Mouse (Mus musculus): ENCODE results near the gene Ctbp2. TPM values are rescaled to one million over a fixed set of nuclear protein-coding genes. Genes with fewer than 3 reads are reported as not detected.

Ctbp2 gene
- total RNA-seq, 1 experiment, result 241 TPM

GRCm38 (mm10) chr7:133056924-133057323, 67.2 kb downstream of the Ctbp2 start:
- no peak for DNase-seq (ENCODE audit: low read depth, low spot score)
- Histone ChIP-seq H3K9ac (ENCODE audit: insufficient read depth, low read depth, low read length, poor library complexity, severe bottlenecking) (no peak overlapping the region), H3K9me3 (ENCODE audit: control insufficient read depth, insufficient read depth, low read depth, low read length) (no peaks in the 10 kb centered on the region), H3K27ac (ENCODE audit: insufficient read depth, low read depth, low read length, poor library complexity, severe bottlenecking) (no peak overlapping the region), H3K4me3 (ENCODE audit: insufficient read depth in 1 of 2, low read depth in 1 of 2, low read length in 2 of 2, poor library complexity in 1 of 2, severe bottlenecking in 1 of 2) (no peak overlapping the region), H3K4me1 (ENCODE audit: control insufficient read depth in 2 of 2, insufficient read depth in 2 of 2, low read length in 2 of 2, poor library complexity in 1 of 2) (peaks cover 6 to 34% of the 10 kb centered on the region in 2 experiments; a peak in 3 of 4 replicates), H3K36me3 (ENCODE audit: control insufficient read depth, insufficient read depth, low read length, poor library complexity, severe bottlenecking) (peaks cover 59% of the 10 kb centered on the region)
- TF ChIP-seq HCFC1 (IDR thresholded peaks at IDR 0.05; ENCODE audit: borderline replicate concordance, insufficient read depth, low read length) (no peak), CHD2 (IDR thresholded peaks at IDR 0.05; ENCODE audit: low read depth, low read length) (no peak), ZNF384 (IDR thresholded peaks at IDR 0.05; ENCODE audit: low read depth, low read length) (no peak), MAFK (IDR thresholded peaks at IDR 0.05; ENCODE audit: insufficient read depth, low read depth, low read length) (no peak), ZC3H11A (IDR thresholded peaks at IDR 0.05; ENCODE audit: borderline replicate concordance, low read depth, low read length) (no peak)
- in situ Hi-C loops (cut with MboI; ENCODE audit: low sequenced_read_pairs in 2 of 2, unreplicated experiment in 2 of 2), result no loop called here

GRCm38 (mm10) chr7:133054486-133054885, 69.7 kb downstream of the Ctbp2 start:
- Histone ChIP-seq H3K27ac (ENCODE audit: insufficient read depth, low read depth, low read length, poor library complexity, severe bottlenecking) (no peak overlapping the region), H3K9me3 (ENCODE audit: control insufficient read depth, insufficient read depth, low read depth, low read length) (no peaks in the 10 kb centered on the region), H3K36me3 (ENCODE audit: control insufficient read depth, insufficient read depth, low read length, poor library complexity, severe bottlenecking) (peaks cover 68% of the 10 kb centered on the region), H3K4me1 (ENCODE audit: control insufficient read depth in 2 of 2, insufficient read depth in 2 of 2, low read length in 2 of 2, poor library complexity in 1 of 2) (peaks cover 9 to 28% of the 10 kb centered on the region in 2 experiments; a peak in 3 of 4 replicates), H3K9ac (ENCODE audit: insufficient read depth, low read depth, low read length, poor library complexity, severe bottlenecking) (no peak overlapping the region), H3K4me3 (ENCODE audit: insufficient read depth in 1 of 2, low read depth in 1 of 2, low read length in 2 of 2, poor library complexity in 1 of 2, severe bottlenecking in 1 of 2) (no peak overlapping the region)
- in situ Hi-C loops (cut with MboI; ENCODE audit: low sequenced_read_pairs in 2 of 2, unreplicated experiment in 2 of 2), result no loop called here
- DNase-seq (ENCODE audit: low read depth, low spot score), result no peak
- TF ChIP-seq ZNF384 (IDR thresholded peaks at IDR 0.05; ENCODE audit: low read depth, low read length) (no peak), ZC3H11A (IDR thresholded peaks at IDR 0.05; ENCODE audit: borderline replicate concordance, low read depth, low read length) (peak; percentile 32; the same call in 1 of the 2 replicates)

GRCm38 (mm10) chr7:133053757-133054156, 70.4 kb downstream of the Ctbp2 start:
- in situ Hi-C loops (cut with MboI; ENCODE audit: low sequenced_read_pairs in 2 of 2, unreplicated experiment in 2 of 2), result no loop called here
- Histone ChIP-seq H3K4me3 (ENCODE audit: insufficient read depth in 1 of 2, low read depth in 1 of 2, low read length in 2 of 2, poor library complexity in 1 of 2, severe bottlenecking in 1 of 2) (no peak overlapping the region), H3K27ac (ENCODE audit: insufficient read depth, low read depth, low read length, poor library complexity, severe bottlenecking) (no peak overlapping the region; the same call in 1 of the 2 replicates), H3K4me1 (ENCODE audit: control insufficient read depth in 2 of 2, insufficient read depth in 2 of 2, low read length in 2 of 2, poor library complexity in 1 of 2) (peaks cover 12 to 22% of the 10 kb centered on the region in 2 experiments; a peak in 3 of 4 replicates), H3K36me3 (ENCODE audit: control insufficient read depth, insufficient read depth, low read length, poor library complexity, severe bottlenecking) (peaks cover 64% of the 10 kb centered on the region), H3K9me3 (ENCODE audit: control insufficient read depth, insufficient read depth, low read depth, low read length) (no peaks in the 10 kb centered on the region), H3K9ac (ENCODE audit: insufficient read depth, low read depth, low read length, poor library complexity, severe bottlenecking) (no peak overlapping the region)
- DNase-seq (ENCODE audit: low read depth, low spot score), result no peak
- TF ChIP-seq MAFK (IDR thresholded peaks at IDR 0.05; ENCODE audit: insufficient read depth, low read depth, low read length), result no peak
- no peak for TF ChIP-seq ZC3H11A (IDR thresholded peaks at IDR 0.05; ENCODE audit: borderline replicate concordance, low read depth, low read length)
- no peak for TF ChIP-seq HCFC1 (IDR thresholded peaks at IDR 0.05; ENCODE audit: borderline replicate concordance, insufficient read depth, low read length)
- TF ChIP-seq CHD2 (IDR thresholded peaks at IDR 0.05; ENCODE audit: low read depth, low read length), result no peak
- no peak for TF ChIP-seq ZNF384 (IDR thresholded peaks at IDR 0.05; ENCODE audit: low read depth, low read length)

GRCm38 (mm10) chr7:133052819-133053218, 71.3 kb downstream of the Ctbp2 start:
- no peak for DNase-seq (ENCODE audit: low read depth, low spot score)
- H3K36me3 ChIP-seq (ENCODE audit: control insufficient read depth, insufficient read depth, low read length, poor library complexity, severe bottlenecking), result peaks cover 61% of the 10 kb centered on the region
- H3K4me3 ChIP-seq (ENCODE audit: insufficient read depth in 1 of 2, low read depth in 1 of 2, low read length in 2 of 2, poor library complexity in 1 of 2, severe bottlenecking in 1 of 2), result no peak overlapping the region
- in situ Hi-C loops (cut with MboI; ENCODE audit: low sequenced_read_pairs in 2 of 2, unreplicated experiment in 2 of 2), result no loop called here
- no peaks in the 10 kb centered on the region for H3K9me3 ChIP-seq (ENCODE audit: control insufficient read depth, insufficient read depth, low read depth, low read length)
- H3K9ac ChIP-seq (ENCODE audit: insufficient read depth, low read depth, low read length, poor library complexity, severe bottlenecking), result no peak overlapping the region
- no peak overlapping the region for H3K27ac ChIP-seq (ENCODE audit: insufficient read depth, low read depth, low read length, poor library complexity, severe bottlenecking)
- TF ChIP-seq ZNF384 (IDR thresholded peaks at IDR 0.05; ENCODE audit: low read depth, low read length) (no peak), MAFK (IDR thresholded peaks at IDR 0.05; ENCODE audit: insufficient read depth, low read depth, low read length) (no peak), HCFC1 (IDR thresholded peaks at IDR 0.05; ENCODE audit: borderline replicate concordance, insufficient read depth, low read length) (no peak), CHD2 (IDR thresholded peaks at IDR 0.05; ENCODE audit: low read depth, low read length) (no peak), ZC3H11A (IDR thresholded peaks at IDR 0.05; ENCODE audit: borderline replicate concordance, low read depth, low read length) (no peak)
- peaks cover 12 to 15% of the 10 kb centered on the region in 2 experiments; a peak in 3 of 4 replicates for H3K4me1 ChIP-seq (ENCODE audit: control insufficient read depth in 2 of 2, insufficient read depth in 2 of 2, low read length in 2 of 2, poor library complexity in 1 of 2)

- in situ Hi-C loops (cut with MboI; ENCODE audit: low sequenced_read_pairs in 2 of 2, unreplicated experiment in 2 of 2), result no loop called here
- no peaks in the 10 kb centered on the region for H3K9me3 ChIP-seq (ENCODE audit: control insufficient read depth, insufficient read depth, low read depth, low read length)
- no peak overlapping the region for H3K27ac ChIP-seq (ENCODE audit: insufficient read depth, low read depth, low read length, poor library complexity, severe bottlenecking)
- no peak overlapping the region for H3K4me3 ChIP-seq (ENCODE audit: insufficient read depth in 1 of 2, low read depth in 1 of 2, low read length in 2 of 2, poor library complexity in 1 of 2, severe bottlenecking in 1 of 2)
- no peak for TF ChIP-seq ZNF384 (IDR thresholded peaks at IDR 0.05; ENCODE audit: low read depth, low read length)
- TF ChIP-seq HCFC1 (IDR thresholded peaks at IDR 0.05; ENCODE audit: borderline replicate concordance, insufficient read depth, low read length), result no peak
- no peak for TF ChIP-seq MAFK (IDR thresholded peaks at IDR 0.05; ENCODE audit: insufficient read depth, low read depth, low read length)
- TF ChIP-seq ZC3H11A (IDR thresholded peaks at IDR 0.05; ENCODE audit: borderline replicate concordance, low read depth, low read length), result no peak
- TF ChIP-seq CHD2 (IDR thresholded peaks at IDR 0.05; ENCODE audit: low read depth, low read length), result no peak
- H3K4me1 ChIP-seq (ENCODE audit: control insufficient read depth in 2 of 2, insufficient read depth in 2 of 2, low read length in 2 of 2, poor library complexity in 1 of 2), result peaks cover 12 to 22% of the 10 kb centered on the region in 2 experiments; a peak in 3 of 4 replicates
- DNase-seq (ENCODE audit: low read depth, low spot score), result no peak
- peaks cover 59% of the 10 kb centered on the region for H3K36me3 ChIP-seq (ENCODE audit: control insufficient read depth, insufficient read depth, low read length, poor library complexity, severe bottlenecking)
- no peak overlapping the region for H3K9ac ChIP-seq (ENCODE audit: insufficient read depth, low read depth, low read length, poor library complexity, severe bottlenecking)
Measured at GRCm38 (mm10) chr7:133050681-133051080, 73.5 kb downstream of the Ctbp2 start.
